Mouse (Mus musculus): ENCODE data around the gene E130208F15Rik.

GRCm38 (mm10) chr7:30288046-30288445 lies 33.5 kb upstream of the E130208F15Rik start:
- TF ChIP-seq CTCF (IDR thresholded peaks at IDR 0.05; ENCODE audit: low read depth, low read length) (no peak), POLR2A (IDR thresholded peaks at IDR 0.05; ENCODE audit: extremely low read depth, insufficient read depth, low read length) (no peak)

Measured in liver, adult 2 months (tissue).